12 mouse cellular contexts compared by ENCODE assay signal in the genomic region with DNA sequence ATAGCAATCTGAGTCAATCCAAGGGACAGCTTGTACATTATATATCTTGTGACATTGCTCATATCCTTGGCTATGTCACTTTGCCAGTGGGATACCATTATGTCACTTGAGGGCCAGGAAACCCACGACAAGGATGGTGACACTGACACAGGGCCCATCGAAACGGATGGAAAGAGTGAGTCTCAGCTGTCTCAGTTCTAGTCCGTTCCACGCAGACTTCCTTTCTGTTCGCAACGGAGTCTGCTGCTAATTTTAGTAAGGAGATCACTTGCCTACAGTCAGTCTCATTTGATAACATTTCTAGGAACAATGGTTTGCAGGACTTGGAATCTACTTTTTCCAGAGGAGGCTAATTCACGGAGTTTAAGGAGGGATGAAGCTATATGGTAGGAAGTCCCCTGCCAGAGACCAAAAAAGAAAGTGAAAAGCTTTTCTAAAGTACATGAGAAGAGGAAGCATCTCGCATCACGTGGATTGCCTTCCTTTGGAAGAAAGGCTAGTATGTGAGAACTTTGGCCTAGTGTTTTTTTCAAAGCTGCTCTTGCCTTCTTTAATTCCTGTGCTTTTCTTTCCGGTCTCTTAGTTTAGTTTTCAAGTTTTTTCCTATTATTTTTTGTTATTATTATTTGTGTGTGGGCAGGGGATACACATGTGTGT. TPM values are rescaled to one million over a fixed set of nuclear protein-coding genes. Genes with fewer than 3 reads are reported as not detected.
DNase-seq lines count a peak whose midpoint lies in the region; ATAC-seq lines count a peak whose summit lies in the region.
"Had no signal": no experiment of that assay in that cellular context is flagged by ENCODE, and none has a peak within 500 bp of the region (broad histone marks: within the 10 kb centered on the region; RNA-seq: fewer than 3 reads in every experiment).

No protein-coding gene starts in this region.

- H3K9me3 ChIP-seq in heart, embryonic 13.5 days = no peaks in the 10 kb centered on the region
- H3K9me3 ChIP-seq in kidney, embryonic 15.5 days (replicated peaks) = no peaks in the 10 kb centered on the region
- H3K9me3 ChIP-seq: hindbrain, embryonic 15.5 days; neural tube, embryonic 13.5 days had no signal

- DNase-seq in heart, adult 11 months = peak; percentile 90
- no peak for DNase-seq in heart, postnatal 25 days (ENCODE audit: low spot score)
- peak; percentile 20 for DNase-seq in T-cell, adult 2 months (ENCODE audit: low spot score)
- DNase-seq in cerebellum, adult 9-11 months = no peak
- no peak for DNase-seq in ovary, adult 18-20 months (ENCODE audit: low spot score)
- DNase-seq: cerebellum, adult 8-10 months; lung, postnatal 10 days had no signal

- H3K9ac ChIP-seq in heart, embryonic 13.5 days = peak overlapping the region; percentile 11; the same call in 1 of the 2 replicates
- no peak overlapping the region for H3K9ac ChIP-seq in kidney, embryonic 15.5 days
- H3K9ac ChIP-seq: hindbrain, embryonic 15.5 days; neural tube, embryonic 13.5 days had no signal

- peak overlapping the region; percentile 68 for H3K27ac ChIP-seq in heart, embryonic 13.5 days (replicated peaks)
- no peak overlapping the region for H3K27ac ChIP-seq in kidney, embryonic 15.5 days
- H3K27ac ChIP-seq: hindbrain, embryonic 15.5 days; neural tube, embryonic 13.5 days had no signal

- no peak for ATAC-seq in heart, embryonic 13.5 days (ENCODE audit: extremely low read depth, insufficient number of reproducible peaks, low FRiP score, low TSS enrichment)
- peak; percentile 56 for ATAC-seq in megakaryocyte progenitor cell, adult 5-6 weeks (replicated peaks; ENCODE audit: poor library complexity)
- no peak for ATAC-seq in kidney, embryonic 15.5 days (replicated peaks; ENCODE audit: low FRiP score)

- WGBS in heart, embryonic 13.5 days = 30% methylated on average over 11 of the region's 11 CpGs
- WGBS in kidney, embryonic 15.5 days = 78% methylated on average over 11 of the region's 11 CpGs

- H3K4me3 ChIP-seq in heart, embryonic 13.5 days = no peak overlapping the region
- no peak overlapping the region for H3K4me3 ChIP-seq in kidney, embryonic 15.5 days (replicated peaks)
- H3K4me3 ChIP-seq: hindbrain, embryonic 15.5 days; neural tube, embryonic 13.5 days had no signal

- H3K27me3 ChIP-seq in heart, embryonic 13.5 days (replicated peaks) = no peaks in the 10 kb centered on the region
- no peaks in the 10 kb centered on the region for H3K27me3 ChIP-seq in kidney, embryonic 15.5 days
- H3K27me3 ChIP-seq: hindbrain, embryonic 15.5 days; neural tube, embryonic 13.5 days had no signal

- H3K4me1 ChIP-seq in heart, embryonic 13.5 days = peaks cover 28% of the 10 kb centered on the region
- peaks cover 5% of the 10 kb centered on the region for H3K4me1 ChIP-seq in kidney, embryonic 15.5 days
- H3K4me1 ChIP-seq: neural tube, embryonic 13.5 days had no signal

- no peaks in the 10 kb centered on the region for H3K36me3 ChIP-seq in heart, embryonic 13.5 days
- H3K36me3 ChIP-seq in kidney, embryonic 15.5 days = no peaks in the 10 kb centered on the region
- H3K36me3 ChIP-seq: hindbrain, embryonic 15.5 days; neural tube, embryonic 13.5 days had no signal

- intact Hi-C loops in heart, postnatal 25 days (cut with DNase I) = loop anchor here (2.0 kb wide), 2 partner anchors 55 to 605 kb away; a partner anchor contains a TSS

- H3K4me2 ChIP-seq in heart, embryonic 13.5 days = peak overlapping the region; percentile 43
- no peak overlapping the region for H3K4me2 ChIP-seq in kidney, embryonic 15.5 days
- H3K4me2 ChIP-seq: hindbrain, embryonic 15.5 days; neural tube, embryonic 13.5 days had no signal

RNA-seq across cellular contexts. Expression of a gene that starts 55.4 kb away (rescaled TPM):
- total RNA-seq in heart, postnatal 25 days (2021) = 1 to 10 TPM; 4.3 to 4.6 TPM
- 7.1 TPM in 2 replicates for polyA plus RNA-seq in heart, embryonic 13.5 days (2015; fragmentation: Nextera tagmentation; extraction: Ambion mirVana)
- not detected in 2 replicates for total RNA-seq in megakaryocyte progenitor cell, adult 5-6 weeks (2015)
- total RNA-seq in megakaryocyte progenitor cell, adult 5-6 weeks (2017) = not detected in 2 replicates
- 2.4 and 2.6 TPM in 2 replicates for polyA plus RNA-seq in kidney, embryonic 15.5 days (2015; fragmentation: Nextera tagmentation; extraction: Ambion mirVana)

Comparison
In these comparisons a context has a peak if more than half of its experiments do, and no peak if none do; other contexts are left out.
1. DNase-seq: peak in heart, adult 11 months (single experiment) and T-cell, adult 2 months (single experiment); none in heart, postnatal 25 days (single experiment), cerebellum, adult 9-11 months (single experiment) and ovary, adult 18-20 months (single experiment).
2. RNA of a gene that starts 55.4 kb away (total RNA-seq): 4.3 to 4.6 TPM in heart, postnatal 25 days; not detected in megakaryocyte progenitor cell, adult 5-6 weeks; every median in the first group is over 4 times any median in the second.